Mouse (Mus musculus) embryonic facial prominence, embryonic 15.5 days (tissue): ENCODE measurements around the gene Tnfaip1. TPM values are rescaled to one million over a fixed set of nuclear protein-coding genes. Genes with fewer than 3 reads are reported as not detected.

Experiments
- ATAC-seq: fragments of 200-750 bp; cut with Nextera tagmentation; 2 replicates; pipeline ENCODE4 v1.8.0; 2017; ENCODE audit warnings: low read depth, moderate TSS enrichment; ENCODE audit not compliant: insufficient number of reproducible peaks, low FRiP score, low TSS enrichment
- H3K27ac ChIP-seq: fragments of 300-500 bp; sonication (generic); replicated peaks from 2 replicates; pipeline ENCODE4 v1.5.1; 2015; ENCODE audit warnings: mild to moderate bottlenecking, inconsistent platforms
- H3K27me3 ChIP-seq: fragments of 300-500 bp; sonication (generic); 2 replicates; pipeline ENCODE4 v1.6.1; 2015; ENCODE audit warnings: inconsistent platforms
- H3K36me3 ChIP-seq: fragments of 300-500 bp; sonication (generic); 2 replicates; pipeline ENCODE4 v1.6.1; 2015; ENCODE audit warnings: mild to moderate bottlenecking, inconsistent platforms
- H3K4me1 ChIP-seq: fragments of 300-500 bp; sonication (generic); 2 replicates; pipeline ENCODE4 v1.6.1; 2015; ENCODE audit warnings: inconsistent platforms
- H3K4me2 ChIP-seq: fragments of 300-500 bp; sonication (generic); replicated peaks from 2 replicates; pipeline ENCODE4 v1.6.1; 2015; ENCODE audit warnings: mild to moderate bottlenecking, inconsistent platforms
- H3K4me3 ChIP-seq: fragments of 300-500 bp; sonication (generic); replicated peaks from 2 replicates; pipeline ENCODE4 v1.5.1; 2015; ENCODE audit warnings: mild to moderate bottlenecking, inconsistent platforms
- H3K9ac ChIP-seq: fragments of 300-500 bp; sonication (generic); 2 replicates; pipeline ENCODE4 v1.6.1; 2015; ENCODE audit warnings: inconsistent platforms
- H3K9me3 ChIP-seq: fragments of 300-500 bp; sonication (generic); replicated peaks from 2 replicates; pipeline ENCODE4 v1.6.1; 2016; ENCODE audit warnings: inconsistent platforms
- WGBS: fragments of 180-500 bp; shearing (Covaris S2); methylation state at CpG from one replicate; pipeline ENCODE4 v1.1.7; 2015; 5-methylcytosine and 5-hydroxymethylcytosine counted together
- polyA plus RNA-seq: library from polyadenylated mRNA; unstranded; fragments of >200 nt; fragmentation: Nextera tagmentation; extraction: Ambion mirVana; gene quantifications from 2 replicates; pipeline ENCODE4 v1.2.1, GENCODE M21; 2015

Tnfaip1 gene
- polyA plus RNA-seq, 1 experiment from 2014 or later = 79.6 TPM

DNA sequence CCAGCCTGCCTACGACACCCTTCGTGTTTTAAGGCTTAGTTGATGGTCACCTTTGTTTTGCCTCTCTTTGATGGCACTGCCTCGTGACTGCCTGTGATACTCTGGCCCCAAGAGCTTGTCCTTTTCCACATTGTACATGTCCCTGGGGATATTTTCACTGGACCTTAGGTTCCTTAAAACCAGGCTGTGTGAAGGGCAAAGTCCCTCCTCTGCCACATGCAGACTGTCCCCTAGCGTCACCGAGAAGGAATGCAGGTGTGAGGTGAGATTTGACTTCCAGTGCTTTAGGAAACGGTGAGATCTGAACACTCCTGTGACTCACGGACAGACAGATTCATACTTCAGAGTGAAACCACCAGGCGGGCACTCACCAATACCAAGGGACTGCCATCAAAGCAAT is 21.1 kb upstream of the Tnfaip1 start:
- Histone ChIP-seq H3K27me3 (no peaks in the 10 kb centered on the region), H3K9ac (no peak overlapping the region), H3K9me3 (no peaks in the 10 kb centered on the region), H3K4me3 (no peak overlapping the region), H3K36me3 (no peaks in the 10 kb centered on the region), H3K4me2 (no peak overlapping the region), H3K4me1 (no peaks in the 10 kb centered on the region), H3K27ac (no peak overlapping the region)
- 52% methylated on average over 8 of the region's 8 CpGs for WGBS
- ATAC-seq = no peak

- Histone ChIP-seq H3K4me1 (0 out of 2 replicates have a peak, but pooled peaks cover 1% of the 10 kb centered on the region), H3K27ac (no peak overlapping the region), H3K9me3 (no peaks in the 10 kb centered on the region), H3K9ac (no peak overlapping the region), H3K36me3 (no peaks in the 10 kb centered on the region), H3K4me3 (no peak overlapping the region), H3K27me3 (no peaks in the 10 kb centered on the region), H3K4me2 (no peak overlapping the region)
- ATAC-seq = no peak
- 76% methylated on average over 4 of the region's 4 CpGs for WGBS
Measured at GRCm38 (mm10) chr11:78556070-78556469, 19.9 kb upstream of the Tnfaip1 start.

DNA sequence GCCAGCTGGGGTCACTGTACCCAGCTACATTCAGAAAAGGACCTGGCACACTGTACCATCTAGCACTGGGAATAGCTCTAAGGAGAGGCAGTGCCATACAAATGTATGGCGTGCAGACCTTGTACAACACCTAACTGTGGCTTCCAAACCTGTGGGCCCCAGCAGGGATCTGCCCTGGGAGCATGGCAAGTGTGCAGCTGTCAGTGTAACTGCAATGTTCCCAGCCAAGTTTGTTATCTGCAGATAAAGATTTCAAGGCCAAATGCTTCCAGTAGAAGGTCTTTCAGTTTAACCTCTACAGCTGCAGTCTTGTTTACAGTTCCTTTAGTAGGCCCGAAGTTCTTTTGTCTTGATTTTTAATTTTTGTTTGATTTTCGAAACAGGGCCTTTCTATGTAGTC is 19.5 kb upstream of the Tnfaip1 start:
- Histone ChIP-seq H3K4me1 (0 out of 2 replicates have a peak, but pooled peaks cover 3% of the 10 kb centered on the region), H3K9me3 (no peaks in the 10 kb centered on the region), H3K4me2 (no peak overlapping the region), H3K4me3 (no peak overlapping the region), H3K36me3 (no peaks in the 10 kb centered on the region), H3K27ac (no peak overlapping the region), H3K9ac (no peak overlapping the region), H3K27me3 (no peaks in the 10 kb centered on the region)
- WGBS = 87% methylated on average over 3 of the region's 3 CpGs
- ATAC-seq = no peak

DNA sequence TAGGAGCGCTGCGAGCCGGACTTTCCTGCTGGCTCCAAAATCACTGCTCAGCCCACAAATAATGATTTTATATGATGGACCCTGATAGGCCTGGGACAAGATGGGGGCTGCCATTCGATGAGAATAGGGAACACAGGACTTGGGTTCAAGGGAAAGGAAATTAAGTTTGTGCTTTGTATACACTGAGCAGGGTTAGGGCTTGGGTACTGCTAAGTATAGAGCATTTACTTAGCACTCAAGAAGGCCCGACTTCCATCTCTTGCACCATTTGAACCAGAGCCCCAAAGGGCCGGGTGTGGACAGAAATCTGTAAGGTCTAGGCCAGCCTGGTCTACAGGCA is 14.9 kb upstream of the Tnfaip1 start:
- 32% methylated on average over 6 of the region's 6 CpGs for WGBS
- Histone ChIP-seq H3K9me3 (no peaks in the 10 kb centered on the region), H3K36me3 (no peaks in the 10 kb centered on the region), H3K27ac (peak overlapping the region; percentile 81; the same call in 1 of the 2 replicates), H3K4me1 (peaks cover 21% of the 10 kb centered on the region), H3K4me2 (peak overlapping the region; percentile 78), H3K27me3 (no peaks in the 10 kb centered on the region), H3K9ac (peak overlapping the region; percentile 40), H3K4me3 (peak overlapping the region; percentile 64)
- 0 out of 2 replicates have a peak, but pooled peaks have one; percentile 5 for ATAC-seq

GRCm38 (mm10) chr11:78550168-78551058 is 14.3 kb upstream of the Tnfaip1 start, which contains the start of gene Tmem97:
Gene Tmem97, minus strand, starts transcription at chr11:78550777.
- Histone ChIP-seq H3K9ac (peak within 1 kb of the TSS; percentile 53), H3K27me3 (no peaks in the 10 kb centered on the region), H3K36me3 (peaks cover 4% of the 10 kb centered on the region; the same call in 1 of the 2 replicates), H3K4me1 (peaks cover 21% of the 10 kb centered on the region), H3K9me3 (no peaks in the 10 kb centered on the region), H3K4me2 (peak within 1 kb of the TSS; percentile 78), H3K27ac (peak within 1 kb of the TSS; percentile 81), H3K4me3 (peak within 1 kb of the TSS; percentile 64)
- ATAC-seq = peak; percentile 100
- WGBS = under 1% methylated on average over 60 of the region's 60 CpGs

DNA sequence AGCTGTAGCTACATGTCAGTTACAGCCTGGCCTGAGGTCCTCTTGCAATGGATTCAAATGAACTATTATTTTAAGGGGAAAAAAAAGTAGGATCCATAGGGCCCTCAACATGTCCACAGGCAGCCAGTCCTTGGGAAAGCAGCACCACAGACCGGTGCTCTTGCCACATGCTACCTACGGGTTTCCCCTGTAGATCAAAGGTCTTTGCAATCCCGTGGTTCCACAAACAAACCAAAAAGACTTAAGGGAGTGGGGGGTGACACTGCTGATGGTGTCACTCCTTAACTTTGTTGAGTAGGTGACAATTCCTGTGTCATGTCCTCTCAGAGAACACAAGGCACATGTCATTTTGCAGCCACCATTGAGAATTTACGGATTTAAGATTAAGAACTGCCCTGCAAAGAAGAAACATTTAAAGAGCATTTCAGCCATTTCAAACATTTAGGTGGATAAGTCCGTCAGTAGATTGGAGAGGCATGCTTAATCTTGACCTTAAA is 13.4 kb upstream of the Tnfaip1 start:
- WGBS = 10% methylated on average over 5 of the region's 5 CpGs
- Histone ChIP-seq H3K9ac (peak overlapping the region; percentile 53), H3K4me2 (peak overlapping the region; percentile 78), H3K4me1 (peaks cover 21% of the 10 kb centered on the region), H3K27me3 (no peaks in the 10 kb centered on the region), H3K27ac (0 out of 2 replicates have a peak overlapping the region, but pooled peaks have one; percentile 81), H3K4me3 (peak overlapping the region; percentile 64), H3K36me3 (peaks cover 9% of the 10 kb centered on the region; the same call in 1 of the 2 replicates), H3K9me3 (no peaks in the 10 kb centered on the region)
- no peak for ATAC-seq

DNA sequence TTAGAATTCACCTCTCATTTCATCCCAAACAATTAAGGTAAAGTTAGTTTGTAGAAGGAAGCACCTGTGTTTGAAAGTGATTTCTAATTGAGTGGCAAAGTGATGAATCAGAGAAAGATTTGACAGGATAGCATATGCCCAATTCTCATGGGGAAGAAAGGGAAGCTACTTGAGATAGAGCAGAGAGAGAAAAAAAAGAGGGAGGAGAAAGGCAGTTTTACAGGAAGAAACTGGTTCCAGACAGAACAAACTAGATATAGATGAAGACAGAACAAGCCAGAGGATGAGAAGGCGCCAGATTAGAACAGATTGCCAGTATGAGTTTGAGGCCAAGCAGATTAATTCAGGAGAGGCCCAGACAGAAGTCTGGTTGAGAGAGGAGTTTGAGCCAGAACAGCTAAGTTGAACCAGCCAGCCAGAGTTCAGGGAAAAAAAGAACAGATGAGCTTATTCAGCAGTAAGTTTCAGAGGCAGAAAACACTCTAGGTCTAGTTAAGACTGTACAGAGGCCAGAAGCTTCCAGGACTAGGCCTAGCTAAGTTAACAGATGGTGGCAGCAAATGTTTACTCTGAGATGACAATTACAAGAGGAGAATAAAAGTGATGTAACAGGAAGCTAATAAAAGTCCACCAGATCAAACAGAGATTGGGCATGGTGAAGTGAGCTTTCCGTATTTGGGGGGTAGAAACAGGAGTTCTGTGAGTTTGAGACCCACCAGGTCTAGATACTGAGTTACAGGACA is 11.8 kb upstream of the Tnfaip1 start:
- WGBS = 89% methylated on average over 2 of the region's 2 CpGs
- H3K4me1 ChIP-seq = peaks cover 21% of the 10 kb centered on the region

GRCm38 (mm10) chr11:78545181-78545580 is 9.0 kb upstream of the Tnfaip1 start:
- Histone ChIP-seq H3K27ac (no peak overlapping the region), H3K9ac (no peak overlapping the region), H3K36me3 (peaks cover 39% of the 10 kb centered on the region), H3K4me1 (peaks cover 17% of the 10 kb centered on the region), H3K9me3 (no peaks in the 10 kb centered on the region), H3K27me3 (no peaks in the 10 kb centered on the region), H3K4me3 (no peak overlapping the region), H3K4me2 (no peak overlapping the region)
- no peak for ATAC-seq
- WGBS = 64% methylated on average over 8 of the region's 8 CpGs

More for the DNA sequence above, 11.8 kb upstream of the Tnfaip1 start:
- H3K27ac ChIP-seq = no peak overlapping the region
- no peak overlapping the region for H3K4me2 ChIP-seq
- H3K9me3 ChIP-seq = no peaks in the 10 kb centered on the region
- H3K4me3 ChIP-seq = no peak overlapping the region
- no peaks in the 10 kb centered on the region for H3K27me3 ChIP-seq
- peaks cover 21% of the 10 kb centered on the region; the same call in 1 of the 2 replicates for H3K36me3 ChIP-seq
- no peak overlapping the region for H3K9ac ChIP-seq
- ATAC-seq = no peak

DNA sequence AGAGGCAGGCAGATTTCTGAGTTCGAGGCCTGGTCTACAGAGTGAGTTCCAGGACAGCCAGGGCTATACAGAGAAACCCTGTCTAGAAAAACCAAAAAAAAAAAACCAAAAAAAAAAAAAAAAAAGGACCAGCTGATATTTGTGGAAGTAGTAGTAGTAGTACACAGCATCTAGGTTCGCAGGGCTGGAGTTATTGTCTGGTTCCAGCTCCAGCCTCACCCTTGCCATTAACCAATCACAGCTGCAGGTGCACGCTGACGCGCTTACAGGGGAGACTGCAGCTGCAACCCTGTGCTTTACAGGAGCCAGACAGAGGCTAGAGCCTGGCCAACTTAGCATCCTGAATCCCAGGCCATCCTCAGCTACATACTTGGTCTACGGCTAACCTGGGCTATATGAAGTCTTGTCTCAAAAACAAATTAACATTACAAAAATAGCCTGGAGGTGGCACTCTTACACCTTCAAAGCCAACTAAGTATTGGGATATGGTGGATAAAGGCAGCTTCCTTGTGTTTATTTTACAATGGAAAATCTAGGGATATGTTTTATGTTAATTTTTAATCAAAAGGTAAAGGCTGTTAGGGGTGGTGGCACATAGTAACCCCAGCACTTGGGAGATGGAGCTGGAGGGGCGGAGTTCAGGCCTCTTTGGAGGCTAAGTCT is 8.4 kb upstream of the Tnfaip1 start:
- no peaks in the 10 kb centered on the region for H3K9me3 ChIP-seq
- peaks cover 14% of the 10 kb centered on the region for H3K4me1 ChIP-seq
- H3K27me3 ChIP-seq = no peaks in the 10 kb centered on the region
- H3K4me3 ChIP-seq = no peak overlapping the region
- ATAC-seq = no peak
- no peak overlapping the region for H3K27ac ChIP-seq
- H3K36me3 ChIP-seq = peaks cover 45% of the 10 kb centered on the region
- H3K4me2 ChIP-seq = no peak overlapping the region
- no peak overlapping the region for H3K9ac ChIP-seq
- WGBS = 91% methylated on average over 7 of the region's 7 CpGs

DNA sequence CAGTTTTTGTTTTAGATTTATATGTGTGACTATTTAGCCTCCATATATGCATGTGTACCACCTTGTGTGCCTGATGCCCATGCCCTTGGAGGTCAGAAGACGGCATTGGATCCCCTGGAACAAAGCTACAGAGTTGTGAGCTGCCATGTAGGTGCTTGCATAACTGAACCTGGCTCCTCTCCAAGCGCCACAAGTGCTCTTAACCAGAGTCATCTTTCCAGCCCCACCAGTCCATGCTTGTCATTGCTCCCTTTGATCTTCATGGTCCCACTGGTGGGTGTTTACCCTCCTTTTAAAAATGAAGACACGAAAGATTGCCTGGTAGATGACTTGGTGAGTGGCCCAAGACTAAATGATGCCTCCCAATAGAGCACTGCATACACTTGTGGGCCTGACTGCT is 4.2 kb upstream of the Tnfaip1 start:
- peak overlapping the region; percentile 67; the same call in 1 of the 2 replicates for H3K27ac ChIP-seq
- no peaks in the 10 kb centered on the region for H3K9me3 ChIP-seq
- no peaks in the 10 kb centered on the region for H3K27me3 ChIP-seq
- WGBS = 64% methylated on average over 3 of the region's 3 CpGs
- peaks cover 52% of the 10 kb centered on the region for H3K36me3 ChIP-seq
- no peak overlapping the region for H3K4me2 ChIP-seq
- peaks cover 19% of the 10 kb centered on the region for H3K4me1 ChIP-seq
- no peak for ATAC-seq
- H3K9ac ChIP-seq = no peak overlapping the region
- no peak overlapping the region for H3K4me3 ChIP-seq

- no peaks in the 10 kb centered on the region for H3K27me3 ChIP-seq
- peaks cover 30% of the 10 kb centered on the region for H3K36me3 ChIP-seq
- no peak for ATAC-seq
- peaks cover 31% of the 10 kb centered on the region for H3K4me1 ChIP-seq
- peak overlapping the region; percentile 82 for H3K4me2 ChIP-seq
- H3K9me3 ChIP-seq = no peaks in the 10 kb centered on the region
- peak overlapping the region; percentile 94 for H3K4me3 ChIP-seq
- peak overlapping the region; percentile 96 for H3K27ac ChIP-seq
- H3K9ac ChIP-seq = peak overlapping the region; percentile 81
- WGBS = 1% methylated on average over 14 of the region's 14 CpGs
Measured at GRCm38 (mm10) chr11:78536690-78537084, 555 bp upstream of the Tnfaip1 start.
